Mouse (Mus musculus) liver, embryonic 14.5 days (tissue): Measurements from ENCODE around the gene Dgat2.

Experiments used
- CTCF ChIP-seq: IDR thresholded peaks from 2 replicates; pipeline ENCODE4 v1.5.1; 2016; ENCODE audit warnings: antibody characterized with exemption, low read depth, control low read depth
- EP300 ChIP-seq: IDR thresholded peaks from 2 replicates; pipeline ENCODE4 v1.6.1; 2016; ENCODE audit warnings: antibody characterized with exemption, low read depth

GRCm38 (mm10) chr7:99198811-99199210 lies 16.3 kb upstream of the Dgat2 start:
- TF ChIP-seq CTCF (no peak), EP300 (no peak)
